Mouse (Mus musculus): ENCODE measurements around the gene Asic4. TPM values are rescaled to one million over a fixed set of nuclear protein-coding genes. Genes with fewer than 3 reads are reported as not detected.

Asic4 gene
- total RNA-seq, 2 experiments from 2014 or later, result 14.3 to 14.7 TPM

Other genes with a start within 250 kb of the Asic4 start
- 10 to 100 TPM; 21.3 to 21.7 TPM for gene Glb1l, start 239.6 kb upstream of the Asic4 start, total RNA-seq (2021)
- gene Stk16, start 239.6 kb upstream of the Asic4 start, total RNA-seq (2021), result 10 to 100 TPM; 90.5 to 91.4 TPM
- 100 to 1,000 TPM; 512 to 548 TPM for gene Tuba4a, start 230.6 kb upstream of the Asic4 start, total RNA-seq (2021)
- not detected for gene A630095N17Rik, start 218.3 kb upstream of the Asic4 start, total RNA-seq (2021)
- gene Dnajb2, start 214.0 kb upstream of the Asic4 start, total RNA-seq (2021), result 10 to 100 TPM; 60.0 to 61.1 TPM
- gene Ptprn, start 185.9 kb upstream of the Asic4 start, total RNA-seq (2021), result 100 to 1,000 TPM; 326 to 350 TPM
- gene Resp18, start 172.0 kb upstream of the Asic4 start, total RNA-seq (2021), result 10 to 100 TPM; 68.2 to 98.9 TPM
- 10 to 100 TPM; 50.4 to 55.2 TPM for gene Dnpep, start 132.4 kb upstream of the Asic4 start, total RNA-seq (2021)
- gene Des, start 90.1 kb upstream of the Asic4 start, total RNA-seq (2021), result 1 to 10 TPM; 1.6 to 1.8 TPM
- 100 to 1,000 TPM; 184 TPM for gene Speg, start 75.1 kb upstream of the Asic4 start, total RNA-seq (2021)
- gene Gmppa, start 14.5 kb upstream of the Asic4 start, total RNA-seq (2021), result 10 to 100 TPM; 56.0 to 62.2 TPM
- 10 to 100 TPM; 71.2 to 78.5 TPM for gene Chpf, start 28.9 kb downstream of the Asic4 start, total RNA-seq (2021)
- gene Tmem198, start 29.1 kb downstream of the Asic4 start, total RNA-seq (2021), result 10 to 100 TPM; 53.3 to 62.5 TPM
- 10 to 100 TPM; 25.2 to 27.0 TPM for gene Obsl1, start 56.0 kb downstream of the Asic4 start, total RNA-seq (2021)
- 10 to 100 TPM; 20.3 to 22.6 TPM for gene Inha, start 56.6 kb downstream of the Asic4 start, total RNA-seq (2021)
- gene Stk11ip, start 71.1 kb downstream of the Asic4 start, total RNA-seq (2021), result 10 to 100 TPM; 23.6 to 30.8 TPM
- gene Slc4a3, start 95.8 kb downstream of the Asic4 start, total RNA-seq (2021), result 100 to 1,000 TPM; 120 to 141 TPM

Data from layer of hippocampus, postnatal 14 days (tissue).